Mouse (Mus musculus) MEL (cell line): ENCODE results near the gene Lpcat1. TPM values are rescaled to one million over a fixed set of nuclear protein-coding genes. Genes with fewer than 3 reads are reported as not detected.

Experiments
- DNase-seq: peaks from one replicate; pipeline ENCODE4 v3.0.0; 2011; ENCODE audit warnings: low read depth, low spot score
- H3K27ac ChIP-seq: 2 replicates; pipeline ENCODE4 v1.5.1; 2012; ENCODE audit warnings: low read depth, mild to moderate bottlenecking, control low read depth, low read length, moderate library complexity; ENCODE audit not compliant: control insufficient read depth
- H3K27me3 ChIP-seq, 2 experiments: fragments of 150-350 bp in 1 of 2; sonication (generic) in 1 of 2; 2 replicates each; pipeline ENCODE4 v1.6.1; 2012; ENCODE audit warnings: low read length in 2 of 2, mild to moderate bottlenecking in 2 of 2, improper control_type of control experiment in 1 of 2, moderate library complexity in 1 of 2; ENCODE audit not compliant: insufficient read depth in 2 of 2, control insufficient read depth in 1 of 2
- H3K36me3 ChIP-seq, 2 experiments: 2 replicates each; pipeline ENCODE4 v1.6.1; 2012 to 2014; ENCODE audit warnings: low read length in 2 of 2, improper control_type of control experiment in 1 of 2, inconsistent platforms in 1 of 2, mild to moderate bottlenecking in 1 of 2; ENCODE audit not compliant: insufficient read depth in 2 of 2, control insufficient read depth in 1 of 2
- H3K4me1 ChIP-seq, 2 experiments: fragments of 150-350 bp in 1 of 2; sonication (generic) in 1 of 2; 2 replicates each; pipeline ENCODE4 v1.6.1; 2012; ENCODE audit warnings: low read length in 2 of 2, improper control_type of control experiment in 1 of 2, mild to moderate bottlenecking in 1 of 2; ENCODE audit not compliant: insufficient read depth in 2 of 2, control insufficient read depth in 1 of 2
- H3K4me3 ChIP-seq, 2 experiments: fragments of 150-350 bp in 1 of 2; sonication (generic) in 1 of 2; 2 replicates each; pipeline ENCODE4 v1.5.1; 2012; ENCODE audit warnings: low read depth in 2 of 2, low read length in 2 of 2, mild to moderate bottlenecking in 2 of 2, moderate library complexity in 2 of 2, control low read depth in 1 of 2, improper control_type of control experiment in 1 of 2; ENCODE audit not compliant: control insufficient read depth in 1 of 2, insufficient read depth in 1 of 2
- H3K79me2 ChIP-seq: 2 replicates; pipeline ENCODE4 v1.6.1; 2012; ENCODE audit warnings: mild to moderate bottlenecking, low read length, moderate library complexity; ENCODE audit not compliant: control insufficient read depth, poor library complexity, insufficient read depth
- H3K9ac ChIP-seq: 2 replicates; pipeline ENCODE4 v1.6.1; 2012; ENCODE audit warnings: low read depth, mild to moderate bottlenecking, control low read depth, low read length, moderate library complexity; ENCODE audit not compliant: control insufficient read depth, poor library complexity, severe bottlenecking
- H3K9me3 ChIP-seq: fragments of 150-350 bp; sonication (generic); replicated peaks from 2 replicates; pipeline ENCODE4 v1.6.1; 2012; ENCODE audit warnings: mild to moderate bottlenecking, low read length, improper control_type of control experiment, moderate library complexity; ENCODE audit not compliant: insufficient read depth
- BHLHE40 ChIP-seq: IDR thresholded peaks from 2 replicates; pipeline ENCODE4 v1.6.1; 2012; ENCODE audit warnings: low read depth, mild to moderate bottlenecking, inconsistent platforms, low read length, improper control_type of control experiment, borderline replicate concordance
- E2F4 ChIP-seq: IDR thresholded peaks from 2 replicates; pipeline ENCODE4 v1.6.1; 2011; ENCODE audit warnings: low read depth, low read length, improper control_type of control experiment, borderline replicate concordance
- EP300 ChIP-seq, 2 experiments: IDR thresholded peaks; 2 replicates each; pipeline ENCODE4 v1.6.1; 2011; ENCODE audit warnings: improper control_type of control experiment in 2 of 2, low read length in 2 of 2, low read depth in 1 of 2, mild to moderate bottlenecking in 1 of 2
- ETS1 ChIP-seq: IDR thresholded peaks from 2 replicates; pipeline ENCODE4 v1.6.1; 2012; ENCODE audit warnings: low read depth, mild to moderate bottlenecking, inconsistent platforms, low read length, improper control_type of control experiment, moderate library complexity
- GABPA ChIP-seq: IDR thresholded peaks from 2 replicates; pipeline ENCODE4 v1.6.1; 2012; ENCODE audit warnings: low read depth, mild to moderate bottlenecking, inconsistent platforms, low read length, improper control_type of control experiment, moderate library complexity
- GATA1 ChIP-seq: IDR thresholded peaks from 2 replicates; pipeline ENCODE4 v1.6.1; 2011; ENCODE audit warnings: low read depth, low read length, improper control_type of control experiment
- HCFC1 ChIP-seq: IDR thresholded peaks from 2 replicates; pipeline ENCODE4 v1.6.1; 2012; ENCODE audit warnings: low read depth, mild to moderate bottlenecking, inconsistent platforms, low read length, improper control_type of control experiment, moderate library complexity
- MAFK ChIP-seq: IDR thresholded peaks from 2 replicates; pipeline ENCODE4 v1.6.1; 2011; ENCODE audit warnings: low read depth, mild to moderate bottlenecking, low read length, improper control_type of control experiment, borderline replicate concordance
- MAZ ChIP-seq: IDR thresholded peaks from 2 replicates; pipeline ENCODE4 v1.6.1; 2012; ENCODE audit warnings: low read depth, mild to moderate bottlenecking, inconsistent platforms, low read length, improper control_type of control experiment
- MEF2A ChIP-seq: IDR thresholded peaks from 2 replicates; pipeline ENCODE4 v1.6.1; 2014; ENCODE audit warnings: low read depth, mild to moderate bottlenecking, inconsistent platforms, low read length, improper control_type of control experiment; ENCODE audit not compliant: poor library complexity, insufficient replicate concordance, severe bottlenecking; ENCODE audit errors: extremely low read depth
- MXI1 ChIP-seq: IDR thresholded peaks from 2 replicates; pipeline ENCODE4 v1.6.1; 2011; ENCODE audit warnings: mild to moderate bottlenecking, low read depth, low read length, improper control_type of control experiment
- MYC ChIP-seq: IDR thresholded peaks from 2 replicates; pipeline ENCODE4 v1.6.1; 2011; ENCODE audit warnings: low read depth, mild to moderate bottlenecking, low read length, improper control_type of control experiment, moderate library complexity
- NELFE ChIP-seq: IDR thresholded peaks from 2 replicates; pipeline ENCODE4 v1.6.1; 2011; ENCODE audit warnings: low read depth, low read length, improper control_type of control experiment
- POLR2AphosphoS2 ChIP-seq: IDR thresholded peaks from 2 replicates; pipeline ENCODE4 v1.6.1; 2011; ENCODE audit warnings: low read length, improper control_type of control experiment
- RCOR1 ChIP-seq: IDR thresholded peaks from 2 replicates; pipeline ENCODE4 v1.6.1; 2012; ENCODE audit warnings: low read depth, mild to moderate bottlenecking, inconsistent platforms, low read length, improper control_type of control experiment
- SIN3A ChIP-seq: IDR thresholded peaks from 2 replicates; pipeline ENCODE4 v1.6.1; 2012; ENCODE audit warnings: low read length, improper control_type of control experiment, inconsistent platforms
- TAL1 ChIP-seq: IDR thresholded peaks from 2 replicates; pipeline ENCODE4 v1.6.1; 2012; ENCODE audit warnings: mild to moderate bottlenecking, inconsistent platforms, low read length, moderate library complexity, mixed read lengths
- TBP ChIP-seq: IDR thresholded peaks from 2 replicates; pipeline ENCODE4 v1.8.0; 2011; ENCODE audit warnings: low read depth, low read length, improper control_type of control experiment
- TCF12 ChIP-seq: IDR thresholded peaks from 2 replicates; pipeline ENCODE4 v1.6.1; 2014; ENCODE audit warnings: low read depth, mild to moderate bottlenecking, inconsistent platforms, low read length, improper control_type of control experiment, moderate library complexity
- UBTF ChIP-seq: IDR thresholded peaks from 2 replicates; pipeline ENCODE4 v1.6.1; 2012; ENCODE audit warnings: low read depth, mild to moderate bottlenecking, inconsistent platforms, low read length, improper control_type of control experiment, moderate library complexity, borderline replicate concordance; ENCODE audit not compliant: insufficient read depth
- USF1 ChIP-seq: IDR thresholded peaks from 2 replicates; pipeline ENCODE4 v1.6.1; 2014; ENCODE audit warnings: low read depth, mild to moderate bottlenecking, inconsistent platforms, low read length, improper control_type of control experiment, moderate library complexity
- ZMIZ1 ChIP-seq: IDR thresholded peaks from 2 replicates; pipeline ENCODE4 v1.6.1; 2012; ENCODE audit warnings: low read depth, mild to moderate bottlenecking, inconsistent platforms, low read length, improper control_type of control experiment, moderate library complexity
- ZNF384 ChIP-seq: IDR thresholded peaks from 2 replicates; pipeline ENCODE4 v1.6.1; 2012; ENCODE audit warnings: low read depth, mild to moderate bottlenecking, inconsistent platforms, low read length, improper control_type of control experiment
- polyA plus RNA-seq, 2 experiments: library from polyadenylated mRNA; stranded (reverse) in 1 of 2; unstranded in 1 of 2; fragments of >175 nt in 1 of 2; fragments of >200 nt in 1 of 2; gene quantifications; 2 replicates each; pipeline versions ENCODE4 v1.2.1 to v1.2.4; 2012; ENCODE audit warnings: low replicate concordance in 2 of 2, low read depth in 1 of 2; ENCODE audit not compliant: insufficient read length in 2 of 2, insufficient read depth in 1 of 2, missing spikeins in 1 of 2
- total RNA-seq: library from RNA; depleted of rRNA; stranded (reverse); fragments of 300-350 nt; gene quantifications from 2 replicates; pipeline ENCODE4 v1.2.3, GENCODE M21; 2012

Lpcat1 gene
- total and polyA plus RNA-seq, 3 experiments = 31.5 to 38.8 TPM; not detected in 1

- no peak overlapping the region for H3K27ac ChIP-seq
- H3K9me3 ChIP-seq = no peaks in the 10 kb centered on the region
- no peak for TF ChIP-seq MEF2A
- no peak for TF ChIP-seq ZMIZ1
- TF ChIP-seq NELFE = no peak
- peak; percentile 81 for TF ChIP-seq RCOR1
- TF ChIP-seq GABPA = no peak
- peak; percentile 72 for TF ChIP-seq GATA1
- TF ChIP-seq TAL1 = no peak
- no peak for TF ChIP-seq TCF12
- TF ChIP-seq BHLHE40 = peak; percentile 68; the same call in 1 of the 2 replicates
- TF ChIP-seq MAFK = no peak
- no peak for TF ChIP-seq HCFC1
- TF ChIP-seq E2F4 = no peak
- TF ChIP-seq POLR2AphosphoS2 = no peak
- no peak for TF ChIP-seq USF1
- TF ChIP-seq UBTF = no peak
- TF ChIP-seq ETS1 = peak; percentile 33; the same call in 1 of the 2 replicates
- no peak for TF ChIP-seq MYC
- TF ChIP-seq MAZ = no peak
- no peak for TF ChIP-seq MXI1
- TF ChIP-seq TBP = no peak
- peak; percentile 47 to 56; a peak in 3 of 4 replicates for TF ChIP-seq EP300 (IDR thresholded peaks at IDR 0.05; ENCODE audit: low read depth in 1 of 2, low read length in 2 of 2)
- peak; percentile 38; the same call in 1 of the 2 replicates for TF ChIP-seq ZNF384
- peak; percentile 45; the same call in 1 of the 2 replicates for TF ChIP-seq SIN3A
- no peak overlapping the region for H3K4me3 ChIP-seq
- peak; percentile 51 for DNase-seq
- H3K4me1 ChIP-seq = peaks cover 3 to 10% of the 10 kb centered on the region in 2 experiments; a peak in 3 of 4 replicates
- H3K79me2 ChIP-seq = no peaks in the 10 kb centered on the region
- no peaks in the 10 kb centered on the region for H3K27me3 ChIP-seq
- no peak overlapping the region for H3K9ac ChIP-seq
- H3K36me3 ChIP-seq = peaks cover 8 to 11% of the 10 kb centered on the region in 2 experiments
Measured at GRCm38 (mm10) chr13:73496137-73496536, 29.1 kb downstream of the Lpcat1 start.
